Mouse (Mus musculus) embryonic facial prominence, embryonic 11.5 days (tissue): ENCODE data around the gene C130073F10Rik. TPM values are rescaled to one million over a fixed set of nuclear protein-coding genes. Genes with fewer than 3 reads are reported as not detected.
"Not testable (repeated sequence)": the region's sequence is repeated elsewhere in the genome, so short reads cannot be mapped to it uniquely, and the experiment has no call there.

Source experiments
- ATAC-seq: fragments of 200-750 bp; cut with Nextera tagmentation; replicated peaks from 2 replicates; pipeline ENCODE4 v1.8.0; 2017; ENCODE audit warnings: low read depth; ENCODE audit not compliant: insufficient number of reproducible peaks, low FRiP score, low TSS enrichment
- DNase-seq: peaks from one replicate; pipeline ENCODE4 v3.0.0-alpha.2; 2015; ENCODE audit warnings: low spot score
- H3K27ac ChIP-seq: fragments of 300-500 bp; sonication (generic); replicated peaks from 2 replicates; pipeline ENCODE4 v1.5.1; 2014; ENCODE audit warnings: mild to moderate bottlenecking, low read depth, low read length, control low read depth
- H3K27me3 ChIP-seq: fragments of 300-500 bp; sonication (generic); 2 replicates; pipeline ENCODE4 v1.6.1; 2014; ENCODE audit warnings: mild to moderate bottlenecking, low read length, moderate library complexity, mixed read lengths; ENCODE audit not compliant: control insufficient read depth, insufficient read depth
- H3K36me3 ChIP-seq: fragments of 300-500 bp; sonication (generic); replicated peaks from 2 replicates; pipeline ENCODE4 v1.6.1; 2014; ENCODE audit warnings: low read depth, mild to moderate bottlenecking, low read length, moderate library complexity, mixed read lengths; ENCODE audit not compliant: control insufficient read depth, insufficient read depth
- H3K4me1 ChIP-seq: fragments of 300-500 bp; sonication (generic); 2 replicates; pipeline ENCODE4 v1.6.1; 2014; ENCODE audit warnings: low read length, mixed read lengths; ENCODE audit not compliant: control insufficient read depth, insufficient read depth
- H3K4me2 ChIP-seq: fragments of 300-500 bp; sonication (generic); 2 replicates; pipeline ENCODE4 v1.6.1; 2014; ENCODE audit warnings: low read depth, mild to moderate bottlenecking, control low read depth, low read length, moderate library complexity
- H3K4me3 ChIP-seq: fragments of 300-500 bp; sonication (generic); 2 replicates; pipeline ENCODE4 v1.5.1; 2014; ENCODE audit warnings: low read depth, low read length, control low read depth
- H3K9ac ChIP-seq: fragments of 300-500 bp; sonication (generic); replicated peaks from 2 replicates; pipeline ENCODE4 v1.6.1; 2014; ENCODE audit warnings: mild to moderate bottlenecking, control low read depth, low read length
- H3K9me3 ChIP-seq: fragments of 300-500 bp; sonication (generic); replicated peaks from 2 replicates; pipeline ENCODE4 v1.6.1; 2016; ENCODE audit warnings: mild to moderate bottlenecking, low read length, inconsistent platforms, mixed read lengths; ENCODE audit not compliant: control insufficient read depth
- WGBS: fragments of 180-500 bp; shearing (Covaris S2); extraction: QIAGEN DNeasy Blood & Tissue Kit; methylation state at CpG from one replicate; pipeline ENCODE4 v1.1.7; 2014; 5-methylcytosine and 5-hydroxymethylcytosine counted together
- polyA plus RNA-seq: library from polyadenylated mRNA; unstranded; fragments of >200 nt; fragmentation: Nextera tagmentation; extraction: Ambion mirVana; gene quantifications from 2 replicates; pipeline ENCODE4 v1.2.1, GENCODE M21; 2014

Gene C130073F10Rik
- polyA plus RNA-seq, 1 experiment from 2014 or later = not detected

- H3K36me3 ChIP-seq = no peaks in the 10 kb centered on the region
Observed at GRCm38 (mm10) chr4:101860873-101861272, 32.7 kb downstream of the C130073F10Rik start.

GRCm38 (mm10) chr4:101850908-101851307, 42.7 kb downstream of the C130073F10Rik start:
- DNase-seq = no peak
- Histone ChIP-seq H3K4me3 (no peak overlapping the region), H3K4me2 (no peak overlapping the region), H3K9me3 (peaks cover 5% of the 10 kb centered on the region), H3K9ac (no peak overlapping the region), H3K4me1 (no peaks in the 10 kb centered on the region), H3K27me3 (no peaks in the 10 kb centered on the region), H3K36me3 (no peaks in the 10 kb centered on the region), H3K27ac (no peak overlapping the region)
- ATAC-seq = no peak
- WGBS = 57% methylated on average over 2 of the region's 2 CpGs

More at GRCm38 (mm10) chr4:101860873-101861272, 32.7 kb downstream of the C130073F10Rik start:
- 51% methylated on average over 6 of the region's 6 CpGs for WGBS
- H3K4me3 ChIP-seq = no peak overlapping the region
- H3K4me2 ChIP-seq = no peak overlapping the region
- no peaks in the 10 kb centered on the region for H3K4me1 ChIP-seq
- H3K9me3 ChIP-seq = no peaks in the 10 kb centered on the region
- no peaks in the 10 kb centered on the region for H3K27me3 ChIP-seq
- ATAC-seq = no peak
- no peak overlapping the region for H3K9ac ChIP-seq
- peak; percentile 61 for DNase-seq
- no peak overlapping the region for H3K27ac ChIP-seq

DNA sequence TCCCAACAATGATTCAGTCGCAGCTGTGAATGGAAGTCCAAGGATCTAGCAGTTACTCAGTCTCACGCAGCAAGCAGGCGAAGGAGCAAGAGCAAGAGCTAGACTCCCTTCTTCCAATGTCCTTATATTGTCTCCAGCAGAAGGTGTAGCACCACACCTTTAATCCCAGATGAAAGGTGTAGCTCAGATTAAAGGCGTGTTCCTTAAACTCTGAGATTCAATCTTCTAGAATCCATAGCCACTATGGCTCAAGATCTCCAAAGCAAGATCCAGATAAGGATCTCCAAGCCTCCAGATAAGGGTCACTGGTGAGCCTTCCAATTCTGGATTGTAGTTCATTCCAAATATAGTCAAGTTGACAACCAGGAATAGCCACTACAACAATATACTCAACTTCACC, 49.7 kb downstream of the C130073F10Rik start, which contains the start of gene B020004J07Rik:
Gene B020004J07Rik, minus strand, starts transcription at position 101 of the 400 bp plus-strand sequence.
- H3K27me3 ChIP-seq, H3K4me1 ChIP-seq, ATAC-seq, H3K4me2 ChIP-seq, H3K9me3 ChIP-seq, H3K27ac ChIP-seq, H3K9ac ChIP-seq, H3K4me3 ChIP-seq, DNase-seq, H3K36me3 ChIP-seq: not testable (repeated sequence)
- WGBS = 82% methylated on average over 2 of the region's 4 CpGs

Other genes starting within 250 kb of the C130073F10Rik start
- gene Leprot, start 246.1 kb downstream of the C130073F10Rik start, polyA plus RNA-seq = 79.0 and 80.9 TPM in 2 replicates
- gene Lepr, start 176.4 kb downstream of the C130073F10Rik start, polyA plus RNA-seq = 5.2 and 6.0 TPM in 2 replicates
- gene B020004J07Rik, start 49.8 kb downstream of the C130073F10Rik start, polyA plus RNA-seq = not detected in 2 replicates
- not detected in 2 replicates for gene Gm12800, start 15.3 kb upstream of the C130073F10Rik start, polyA plus RNA-seq
- gene Gm12794, start 46.6 kb upstream of the C130073F10Rik start, polyA plus RNA-seq = not detected in 2 replicates
- gene Gm12790, start 87.3 kb upstream of the C130073F10Rik start, polyA plus RNA-seq = not detected in 2 replicates
- not detected in 2 replicates for gene Gm12789, start 92.8 kb upstream of the C130073F10Rik start, polyA plus RNA-seq
- gene Pde4b, start 193.8 kb upstream of the C130073F10Rik start, polyA plus RNA-seq = 10.3 and 11.4 TPM in 2 replicates